Mouse (Mus musculus): ENCODE measurements around the gene Hcfc1r1. TPM values are rescaled to one million over a fixed set of nuclear protein-coding genes. Genes with fewer than 3 reads are reported as not detected.

The Hcfc1r1 gene
- polyA plus RNA-seq, 1 experiment from 2014 or later: 147 TPM

GRCm38 (mm10) chr17:23700079-23700478 is 26.7 kb downstream of the Hcfc1r1 start:
- no peaks in the 10 kb centered on the region for H3K4me1 ChIP-seq (ENCODE audit: control insufficient read depth, insufficient read depth, low read length)
- H3K27ac ChIP-seq (ENCODE audit: low read depth, low read length): peak overlapping the region; percentile 52; the same call in 1 of the 2 replicates
- peak; percentile 97 for ATAC-seq (ENCODE audit: low read depth)

GRCm38 (mm10) chr17:23703301-23703700 is 29.9 kb downstream of the Hcfc1r1 start:
- no peak for ATAC-seq (ENCODE audit: low read depth)
- Histone ChIP-seq H3K27ac (ENCODE audit: low read depth, low read length) (no peak overlapping the region), H3K27me3 (ENCODE audit: control insufficient read depth, insufficient read depth, low read length) (peaks cover 4% of the 10 kb centered on the region), H3K9me3 (ENCODE audit: control insufficient read depth, low read length) (no peaks in the 10 kb centered on the region), H3K36me3 (ENCODE audit: control insufficient read depth, insufficient read depth, low read length) (no peaks in the 10 kb centered on the region), H3K9ac (replicated peaks; ENCODE audit: low read depth, low read length) (no peak overlapping the region), H3K4me1 (ENCODE audit: control insufficient read depth, insufficient read depth, low read length) (no peaks in the 10 kb centered on the region), H3K4me3 (ENCODE audit: low read depth, low read length) (no peak overlapping the region), H3K4me2 (ENCODE audit: low read depth, low read length) (no peak overlapping the region)
- WGBS: 88% methylated on average over 9 of the region's 9 CpGs

More at GRCm38 (mm10) chr17:23700079-23700478, 26.7 kb downstream of the Hcfc1r1 start:
- Histone ChIP-seq H3K36me3 (ENCODE audit: control insufficient read depth, insufficient read depth, low read length) (no peaks in the 10 kb centered on the region), H3K27me3 (ENCODE audit: control insufficient read depth, insufficient read depth, low read length) (peaks cover 9% of the 10 kb centered on the region), H3K9me3 (ENCODE audit: control insufficient read depth, low read length) (no peaks in the 10 kb centered on the region), H3K4me3 (ENCODE audit: low read depth, low read length) (peak overlapping the region; percentile 66), H3K9ac (replicated peaks; ENCODE audit: low read depth, low read length) (peak overlapping the region; percentile 63), H3K4me2 (ENCODE audit: low read depth, low read length) (peak overlapping the region; percentile 91)
- WGBS: 0% methylated on average over 28 of the region's 28 CpGs

- no peaks in the 10 kb centered on the region for H3K27me3 ChIP-seq (ENCODE audit: control insufficient read depth, insufficient read depth, low read length)
- 35% methylated on average over 7 of the region's 7 CpGs for WGBS
- H3K9me3 ChIP-seq (ENCODE audit: control insufficient read depth, low read length): no peaks in the 10 kb centered on the region
- H3K4me3 ChIP-seq (ENCODE audit: low read depth, low read length): no peak overlapping the region
- no peak overlapping the region for H3K27ac ChIP-seq (ENCODE audit: low read depth, low read length)
- no peak overlapping the region for H3K9ac ChIP-seq (replicated peaks; ENCODE audit: low read depth, low read length)
- H3K4me2 ChIP-seq (ENCODE audit: low read depth, low read length): no peak overlapping the region
- no peaks in the 10 kb centered on the region for H3K4me1 ChIP-seq (ENCODE audit: control insufficient read depth, insufficient read depth, low read length)
- no peak for ATAC-seq (ENCODE audit: low read depth)
- H3K36me3 ChIP-seq (ENCODE audit: control insufficient read depth, insufficient read depth, low read length): no peaks in the 10 kb centered on the region
These were observed 31.3 kb downstream of the Hcfc1r1 start for GRCm38 (mm10) chr17:23704741-23705140.

GRCm38 (mm10) chr17:23705525-23706104 is 32.2 kb downstream of the Hcfc1r1 start:
- Histone ChIP-seq H3K9ac (replicated peaks; ENCODE audit: low read depth, low read length) (no peak overlapping the region), H3K4me2 (ENCODE audit: low read depth, low read length) (no peak overlapping the region), H3K4me1 (ENCODE audit: control insufficient read depth, insufficient read depth, low read length) (no peaks in the 10 kb centered on the region), H3K27me3 (ENCODE audit: control insufficient read depth, insufficient read depth, low read length) (no peaks in the 10 kb centered on the region), H3K4me3 (ENCODE audit: low read depth, low read length) (no peak overlapping the region), H3K27ac (ENCODE audit: low read depth, low read length) (no peak overlapping the region), H3K9me3 (ENCODE audit: control insufficient read depth, low read length) (no peaks in the 10 kb centered on the region), H3K36me3 (ENCODE audit: control insufficient read depth, insufficient read depth, low read length) (no peaks in the 10 kb centered on the region)
- no peak for ATAC-seq (ENCODE audit: low read depth)
- WGBS: 79% methylated on average over 7 of the region's 7 CpGs

GRCm38 (mm10) chr17:23706212-23706611 is 32.8 kb downstream of the Hcfc1r1 start:
- WGBS: 0% methylated on average over 3 of the region's 3 CpGs
- peak; percentile 72; the same call in 1 of the 2 replicates for ATAC-seq (ENCODE audit: low read depth)
- H3K9me3 ChIP-seq (ENCODE audit: control insufficient read depth, low read length): no peaks in the 10 kb centered on the region
- no peak overlapping the region for H3K27ac ChIP-seq (ENCODE audit: low read depth, low read length)
- no peaks in the 10 kb centered on the region for H3K4me1 ChIP-seq (ENCODE audit: control insufficient read depth, insufficient read depth, low read length)
- no peak overlapping the region for H3K9ac ChIP-seq (replicated peaks; ENCODE audit: low read depth, low read length)
- H3K36me3 ChIP-seq (ENCODE audit: control insufficient read depth, insufficient read depth, low read length): no peaks in the 10 kb centered on the region
- no peak overlapping the region for H3K4me3 ChIP-seq (ENCODE audit: low read depth, low read length)
- H3K27me3 ChIP-seq (ENCODE audit: control insufficient read depth, insufficient read depth, low read length): no peaks in the 10 kb centered on the region
- H3K4me2 ChIP-seq (ENCODE audit: low read depth, low read length): no peak overlapping the region

- no peaks in the 10 kb centered on the region for H3K9me3 ChIP-seq (ENCODE audit: control insufficient read depth, low read length)
- ATAC-seq (ENCODE audit: low read depth): no peak
- WGBS: 61% methylated on average over 2 of the region's 2 CpGs
These were observed 43.6 kb downstream of the Hcfc1r1 start for GRCm38 (mm10) chr17:23717003-23717402.

GRCm38 (mm10) chr17:23719455-23719854 is 46.1 kb downstream of the Hcfc1r1 start:
- no peak for ATAC-seq (ENCODE audit: low read depth)

More at GRCm38 (mm10) chr17:23717003-23717402, 43.6 kb downstream of the Hcfc1r1 start:
- H3K4me2 ChIP-seq (ENCODE audit: low read depth, low read length): no peak overlapping the region
- H3K27ac ChIP-seq (ENCODE audit: low read depth, low read length): no peak overlapping the region
- H3K4me1 ChIP-seq (ENCODE audit: control insufficient read depth, insufficient read depth, low read length): no peaks in the 10 kb centered on the region
- no peak overlapping the region for H3K4me3 ChIP-seq (ENCODE audit: low read depth, low read length)
- H3K27me3 ChIP-seq (ENCODE audit: control insufficient read depth, insufficient read depth, low read length): no peaks in the 10 kb centered on the region
- H3K36me3 ChIP-seq (ENCODE audit: control insufficient read depth, insufficient read depth, low read length): no peaks in the 10 kb centered on the region
- no peak overlapping the region for H3K9ac ChIP-seq (replicated peaks; ENCODE audit: low read depth, low read length)

GRCm38 (mm10) chr17:23721886-23722285 is 48.5 kb downstream of the Hcfc1r1 start:
- Histone ChIP-seq H3K4me3 (ENCODE audit: low read depth, low read length) (no peak overlapping the region), H3K36me3 (ENCODE audit: control insufficient read depth, insufficient read depth, low read length) (no peaks in the 10 kb centered on the region), H3K4me1 (ENCODE audit: control insufficient read depth, insufficient read depth, low read length) (peaks cover 4% of the 10 kb centered on the region; the same call in 1 of the 2 replicates), H3K27me3 (ENCODE audit: control insufficient read depth, insufficient read depth, low read length) (no peaks in the 10 kb centered on the region), H3K27ac (ENCODE audit: low read depth, low read length) (no peak overlapping the region), H3K9me3 (ENCODE audit: control insufficient read depth, low read length) (no peaks in the 10 kb centered on the region), H3K4me2 (ENCODE audit: low read depth, low read length) (no peak overlapping the region), H3K9ac (replicated peaks; ENCODE audit: low read depth, low read length) (no peak overlapping the region)
- ATAC-seq (ENCODE audit: low read depth): no peak
- WGBS: 85% methylated on average over 2 of the region's 2 CpGs

More at GRCm38 (mm10) chr17:23719455-23719854, 46.1 kb downstream of the Hcfc1r1 start:
- H3K9me3 ChIP-seq (ENCODE audit: control insufficient read depth, low read length): no peaks in the 10 kb centered on the region
- H3K4me3 ChIP-seq (ENCODE audit: low read depth, low read length): no peak overlapping the region
- H3K9ac ChIP-seq (replicated peaks; ENCODE audit: low read depth, low read length): no peak overlapping the region
- H3K27me3 ChIP-seq (ENCODE audit: control insufficient read depth, insufficient read depth, low read length): no peaks in the 10 kb centered on the region
- H3K4me1 ChIP-seq (ENCODE audit: control insufficient read depth, insufficient read depth, low read length): no peaks in the 10 kb centered on the region
- WGBS: 13% methylated on average over 1 of the region's 1 CpGs
- H3K4me2 ChIP-seq (ENCODE audit: low read depth, low read length): no peak overlapping the region
- no peaks in the 10 kb centered on the region for H3K36me3 ChIP-seq (ENCODE audit: control insufficient read depth, insufficient read depth, low read length)
- no peak overlapping the region for H3K27ac ChIP-seq (ENCODE audit: low read depth, low read length)

GRCm38 (mm10) chr17:23722376-23723125 is 49.2 kb downstream of the Hcfc1r1 start, which contains the start of gene 1520401A03Rik:
Gene 1520401A03Rik, minus strand, starts transcription at chr17:23722783.
- H3K9ac ChIP-seq (replicated peaks; ENCODE audit: low read depth, low read length): no peak within 1 kb of the TSS
- H3K27ac ChIP-seq (ENCODE audit: low read depth, low read length): no peak within 1 kb of the TSS
- peaks cover 6% of the 10 kb centered on the region; the same call in 1 of the 2 replicates for H3K4me1 ChIP-seq (ENCODE audit: control insufficient read depth, insufficient read depth, low read length)
- 76% methylated on average over 7 of the region's 7 CpGs for whole genome bisulfite sequencing
- H3K4me3 ChIP-seq (ENCODE audit: low read depth, low read length): no peak within 1 kb of the TSS
- H3K9me3 ChIP-seq (ENCODE audit: control insufficient read depth, low read length): no peaks in the 10 kb centered on the region
- H3K36me3 ChIP-seq (ENCODE audit: control insufficient read depth, insufficient read depth, low read length): no peaks in the 10 kb centered on the region
- no peaks in the 10 kb centered on the region for H3K27me3 ChIP-seq (ENCODE audit: control insufficient read depth, insufficient read depth, low read length)
- H3K4me2 ChIP-seq (ENCODE audit: low read depth, low read length): no peak within 1 kb of the TSS
- no peak for ATAC-seq (ENCODE audit: low read depth)

Measured in neural tube, embryonic 14.5 days (tissue).